Mouse (Mus musculus) midbrain, embryonic 16.5 days (tissue): Measurements from ENCODE around the gene Tcl1b3. TPM values are rescaled to one million over a fixed set of nuclear protein-coding genes. Genes with fewer than 3 reads are reported as not detected.

Source experiments
- ATAC-seq: fragments of 200-750 bp; cut with Nextera tagmentation; 2 replicates; pipeline ENCODE4 v1.8.0; 2017; ENCODE audit warnings: moderate TSS enrichment
- H3K27ac ChIP-seq: fragments of 300-500 bp; sonication (generic); 2 replicates; pipeline ENCODE4 v1.5.1; 2014; ENCODE audit warnings: mild to moderate bottlenecking, low read length, mixed read lengths
- H3K27me3 ChIP-seq: fragments of 300-500 bp; sonication (generic); 2 replicates; pipeline ENCODE4 v1.6.1; 2014; ENCODE audit warnings: low read depth, low read length, mixed read lengths; ENCODE audit not compliant: control insufficient read depth, insufficient read depth
- H3K36me3 ChIP-seq: fragments of 300-500 bp; sonication (generic); 2 replicates; pipeline ENCODE4 v1.6.1; 2014; ENCODE audit warnings: mild to moderate bottlenecking, low read length, moderate library complexity, mixed read lengths; ENCODE audit not compliant: control insufficient read depth, insufficient read depth
- H3K4me1 ChIP-seq: fragments of 300-500 bp; sonication (generic); 2 replicates; pipeline ENCODE4 v1.6.1; 2014; ENCODE audit warnings: mild to moderate bottlenecking, low read length, mixed read lengths; ENCODE audit not compliant: control insufficient read depth, insufficient read depth
- H3K4me2 ChIP-seq: fragments of 300-500 bp; sonication (generic); 2 replicates; pipeline ENCODE4 v1.6.1; 2014; ENCODE audit warnings: mild to moderate bottlenecking, low read length, mixed read lengths
- H3K4me3 ChIP-seq: fragments of 300-500 bp; sonication (generic); 2 replicates; pipeline ENCODE4 v1.5.1; 2014; ENCODE audit warnings: low read depth, mild to moderate bottlenecking, low read length, moderate library complexity, mixed read lengths
- H3K9ac ChIP-seq: fragments of 300-500 bp; sonication (generic); 2 replicates; pipeline ENCODE4 v1.6.1; 2014; ENCODE audit warnings: low read depth, low read length, mixed read lengths
- H3K9me3 ChIP-seq: fragments of 300-500 bp; sonication (generic); replicated peaks from 2 replicates; pipeline ENCODE4 v1.6.1; 2014; ENCODE audit warnings: mild to moderate bottlenecking, low read length, mixed read lengths; ENCODE audit not compliant: control insufficient read depth, poor library complexity, severe bottlenecking
- WGBS: fragments of 180-500 bp; shearing (Covaris S2); extraction: QIAGEN DNeasy Blood & Tissue Kit; methylation state at CpG from one replicate; pipeline ENCODE4 v1.1.7; 2014; 5-methylcytosine and 5-hydroxymethylcytosine counted together
- polyA plus RNA-seq: library from polyadenylated mRNA; unstranded; fragments of >200 nt; fragmentation: Nextera tagmentation; extraction: Ambion mirVana; gene quantifications from 2 replicates; pipeline ENCODE4 v1.2.1, GENCODE M21; 2015

Tcl1b3 gene
- polyA plus RNA-seq, 1 experiment from 2014 or later = not detected

- no peaks in the 10 kb centered on the region for H3K9me3 ChIP-seq
- ATAC-seq = no peak
- 92% methylated on average over 7 of the region's 7 CpGs for WGBS
- no peak overlapping the region for H3K9ac ChIP-seq
- H3K4me1 ChIP-seq = no peaks in the 10 kb centered on the region
- H3K27ac ChIP-seq = no peak overlapping the region
- no peaks in the 10 kb centered on the region for H3K36me3 ChIP-seq
- H3K27me3 ChIP-seq = no peaks in the 10 kb centered on the region
- no peak overlapping the region for H3K4me2 ChIP-seq
- H3K4me3 ChIP-seq = no peak overlapping the region
These were observed 26.4 kb downstream of the Tcl1b3 start for GRCm38 (mm10) chr12:105217101-105217760.

DNA sequence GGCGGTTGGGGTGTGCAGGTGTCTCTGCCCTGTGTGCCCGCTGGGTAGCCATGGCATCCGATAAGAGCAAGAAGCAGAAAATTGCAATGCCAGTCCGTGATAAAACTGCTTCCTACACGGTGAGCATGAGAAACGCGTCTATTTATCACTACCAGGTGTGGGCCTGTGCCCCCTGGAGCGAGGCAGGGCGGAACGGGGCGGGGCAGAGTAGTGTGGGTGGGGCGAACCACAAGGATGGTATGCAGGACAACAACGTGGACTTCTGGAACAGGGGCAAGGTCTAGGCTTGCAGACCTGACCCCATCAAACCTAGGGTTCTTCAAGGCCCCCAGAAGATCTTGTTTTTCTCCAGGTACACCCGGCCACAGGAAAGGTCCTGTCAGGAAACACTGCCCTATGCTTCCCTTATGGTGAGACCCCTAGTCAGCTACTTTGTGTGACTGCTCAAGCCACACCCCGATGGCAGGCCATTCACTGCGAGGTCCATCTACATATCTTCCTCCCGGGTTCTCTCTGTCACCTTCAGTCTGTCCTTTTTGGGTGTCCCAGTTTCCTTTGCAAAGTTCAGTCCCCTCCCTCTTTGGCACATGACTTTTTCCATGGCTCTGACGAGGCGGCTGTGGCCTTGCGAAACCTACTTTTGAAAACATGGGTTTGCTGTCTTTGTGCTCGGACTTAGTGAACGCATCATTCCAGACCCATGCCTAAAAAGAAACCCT lies 31.9 kb downstream of the Tcl1b3 start, which contains the start of gene Tcl1:
Gene Tcl1, minus strand, starts transcription at position 193 of the 719 bp plus-strand sequence.
- Histone ChIP-seq H3K36me3 (no peaks in the 10 kb centered on the region), H3K4me3 (no peak within 1 kb of the TSS), H3K27ac (no peak within 1 kb of the TSS), H3K27me3 (no peaks in the 10 kb centered on the region), H3K9me3 (no peaks in the 10 kb centered on the region; the same call in 1 of the 2 replicates), H3K4me2 (no peak within 1 kb of the TSS), H3K9ac (no peak within 1 kb of the TSS), H3K4me1 (no peaks in the 10 kb centered on the region)
- WGBS = 91% methylated on average over 22 of the region's 22 CpGs
- no peak for ATAC-seq

DNA sequence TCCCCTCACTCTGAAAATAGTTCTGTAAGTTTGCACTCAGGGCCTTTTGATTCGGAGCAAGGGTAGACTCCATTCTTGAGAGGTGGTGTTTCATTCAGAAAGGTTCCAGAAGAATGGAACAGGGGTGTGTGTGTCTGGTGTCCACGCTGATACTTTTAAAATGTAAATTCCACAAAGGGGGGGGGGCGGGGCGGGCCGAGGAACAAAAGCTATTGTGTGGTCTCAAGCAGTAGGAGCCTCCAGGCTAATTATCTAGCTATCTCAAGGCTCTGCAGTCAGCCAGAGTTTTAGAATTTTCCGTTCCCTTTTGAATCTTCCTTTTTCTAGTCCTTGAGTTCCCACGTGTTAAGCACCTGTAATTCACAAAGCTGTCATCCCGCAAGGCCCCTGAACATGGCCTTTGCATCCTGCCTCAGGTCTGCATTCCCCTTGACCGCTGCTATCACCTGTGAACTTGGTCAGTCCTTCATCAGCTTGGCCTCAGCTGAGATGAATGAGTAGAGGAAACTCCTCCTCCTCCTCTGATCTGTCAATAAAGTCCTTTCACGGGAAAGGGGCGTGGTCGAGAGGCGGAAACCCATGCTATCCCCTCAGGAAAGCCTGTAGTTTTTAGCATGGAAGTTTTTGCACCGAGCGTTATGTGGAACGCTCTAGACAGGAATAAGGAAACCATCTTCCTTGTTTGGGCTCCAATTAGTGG lies 33.9 kb downstream of the Tcl1b3 start:
- H3K27me3 ChIP-seq = no peaks in the 10 kb centered on the region
- H3K4me1 ChIP-seq = no peaks in the 10 kb centered on the region
- H3K4me2 ChIP-seq = no peak overlapping the region
- no peak overlapping the region for H3K9ac ChIP-seq
- no peak overlapping the region for H3K4me3 ChIP-seq
- no peak overlapping the region for H3K27ac ChIP-seq
- no peak for ATAC-seq
- 40% methylated on average over 16 of the region's 16 CpGs for WGBS
- H3K9me3 ChIP-seq = no peaks in the 10 kb centered on the region; the same call in 1 of the 2 replicates
- no peaks in the 10 kb centered on the region for H3K36me3 ChIP-seq

DNA sequence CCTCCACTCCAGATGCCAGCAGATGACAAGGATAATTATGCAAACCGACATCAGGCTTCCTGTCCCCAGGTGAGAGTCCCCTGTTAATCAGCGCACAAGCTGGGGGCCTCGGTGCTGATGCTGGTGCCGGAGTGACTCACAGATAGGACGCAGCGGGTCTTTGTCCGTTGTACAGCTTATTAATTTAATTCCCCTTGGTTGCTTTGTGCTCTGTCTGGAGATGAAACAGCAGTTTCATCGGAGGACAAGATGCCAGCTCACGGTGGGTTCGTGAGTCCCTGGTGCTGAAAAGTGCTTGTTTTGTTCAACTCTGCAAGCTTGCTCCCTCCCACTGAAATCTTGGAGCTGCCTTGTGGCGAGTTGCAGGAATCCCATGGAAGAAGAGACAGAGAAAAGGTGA lies 43.5 kb downstream of the Tcl1b3 start:
- H3K36me3 ChIP-seq = no peaks in the 10 kb centered on the region
- H3K4me2 ChIP-seq = peak overlapping the region; percentile 21
- H3K4me3 ChIP-seq = no peak overlapping the region
- peak overlapping the region; percentile 27; the same call in 1 of the 2 replicates for H3K9ac ChIP-seq
- no peaks in the 10 kb centered on the region for H3K27me3 ChIP-seq
- 36% methylated on average over 11 of the region's 11 CpGs for WGBS
- H3K27ac ChIP-seq = peak overlapping the region; percentile 1
- H3K9me3 ChIP-seq = no peaks in the 10 kb centered on the region
- no peaks in the 10 kb centered on the region; the same call in none of the 2 replicates for H3K4me1 ChIP-seq
- ATAC-seq = peak; percentile 42; the same call in 1 of the 2 replicates

DNA sequence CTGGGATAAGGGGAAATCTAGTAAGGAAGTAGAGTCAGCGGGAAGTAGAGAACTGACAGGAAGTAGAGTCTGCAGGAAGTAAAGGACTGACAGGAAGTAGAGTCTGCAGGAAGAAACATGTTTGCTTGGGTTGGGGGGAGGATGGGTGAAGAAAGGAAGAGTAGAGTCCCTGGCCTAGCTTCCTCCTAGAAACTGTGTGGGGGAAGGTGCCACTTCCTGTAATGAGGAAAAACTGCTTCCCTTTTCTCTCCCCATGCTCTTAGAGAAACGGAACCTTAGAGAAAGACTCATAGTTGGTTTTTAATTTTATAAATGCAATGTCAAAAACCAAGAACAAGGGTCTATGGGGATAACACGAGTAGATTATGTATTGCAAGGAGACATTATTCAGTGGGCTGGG lies 44.2 kb downstream of the Tcl1b3 start:
- ATAC-seq = no peak
- WGBS = 82% methylated on average over 3 of the region's 3 CpGs
- Histone ChIP-seq H3K4me1 (no peaks in the 10 kb centered on the region; the same call in none of the 2 replicates), H3K9me3 (no peaks in the 10 kb centered on the region), H3K36me3 (no peaks in the 10 kb centered on the region), H3K4me3 (no peak overlapping the region), H3K4me2 (no peak overlapping the region), H3K9ac (no peak overlapping the region), H3K27me3 (no peaks in the 10 kb centered on the region), H3K27ac (no peak overlapping the region)

DNA sequence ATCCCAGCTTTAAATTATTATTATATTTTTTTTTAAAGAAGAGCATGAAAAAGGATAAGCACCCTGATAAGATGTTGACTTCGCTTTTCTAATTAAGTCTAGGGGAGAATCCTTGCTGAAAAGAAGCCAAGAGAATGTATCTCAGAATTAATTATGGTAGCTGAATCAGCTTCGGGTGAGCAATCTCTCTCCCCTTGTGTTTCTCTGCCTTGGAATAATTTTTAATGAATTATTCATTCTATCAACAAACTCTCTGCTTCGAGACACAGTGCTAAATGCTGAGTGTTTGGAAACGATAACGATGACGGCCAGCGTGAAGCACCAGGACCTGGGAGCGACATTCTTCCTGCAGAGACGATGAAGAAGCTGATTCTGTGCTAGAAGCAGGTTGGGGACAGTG lies 48.2 kb downstream of the Tcl1b3 start:
- Histone ChIP-seq H3K36me3 (no peaks in the 10 kb centered on the region), H3K27me3 (no peaks in the 10 kb centered on the region), H3K4me2 (no peak overlapping the region), H3K4me3 (no peak overlapping the region), H3K9me3 (no peaks in the 10 kb centered on the region), H3K4me1 (no peaks in the 10 kb centered on the region; the same call in none of the 2 replicates), H3K27ac (peak overlapping the region; percentile 66), H3K9ac (no peak overlapping the region)
- 44% methylated on average over 9 of the region's 9 CpGs for WGBS
- no peak for ATAC-seq

Other genes starting within 250 kb of the Tcl1b3 start
- 0.16 and 0.25 TPM in 2 replicates for gene Syne3, start 181.2 kb upstream of the Tcl1b3 start, polyA plus RNA-seq
- 138 and 154 TPM in 2 replicates for gene Glrx5, start 158.4 kb upstream of the Tcl1b3 start, polyA plus RNA-seq
- not detected in 2 replicates for gene Tcl1b2, start 45.0 kb upstream of the Tcl1b3 start, polyA plus RNA-seq
- not detected in 2 replicates for gene Tcl1b1, start 31.4 kb upstream of the Tcl1b3 start, polyA plus RNA-seq
- gene Tcl1b5, start 14.7 kb upstream of the Tcl1b3 start, polyA plus RNA-seq = not detected in 2 replicates
- not detected in 2 replicates for gene Tcl1b4, start 10.9 kb downstream of the Tcl1b3 start, polyA plus RNA-seq
- gene Tcl1, start 31.8 kb downstream of the Tcl1b3 start, polyA plus RNA-seq = not detected in 2 replicates
- gene Tunar, start 142.8 kb downstream of the Tcl1b3 start, polyA plus RNA-seq = 19.7 and 23.4 TPM in 2 replicates